Mouse (Mus musculus): ENCODE data around the gene Trmo.

DNA sequence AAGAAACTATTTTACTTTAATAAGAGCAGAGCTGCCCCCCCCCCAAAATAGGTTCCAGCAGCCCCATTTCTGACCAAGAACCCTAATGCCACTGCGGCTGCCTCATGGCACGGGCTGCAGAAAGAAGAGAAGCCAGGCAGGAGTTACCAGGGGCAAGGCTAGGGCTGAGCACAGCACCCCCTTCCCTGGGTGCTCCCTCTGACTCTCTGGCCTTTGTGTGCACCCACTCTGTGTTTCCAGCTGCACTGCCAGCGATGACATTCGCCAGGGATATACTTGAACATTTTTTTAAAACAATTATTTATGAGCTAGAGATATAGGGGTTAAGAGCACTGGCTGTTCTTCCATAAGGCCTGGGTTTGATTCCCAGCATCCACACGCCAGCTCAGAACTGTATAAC, 39.7 kb downstream of the Trmo start:
- no peak for TF ChIP-seq CTCF (IDR thresholded peaks at IDR 0.05; ENCODE audit: borderline replicate concordance, insufficient read depth, low read length)
- TF ChIP-seq POLR2A (IDR thresholded peaks at IDR 0.05; ENCODE audit: low read depth, low read length) = no peak
